Mouse (Mus musculus) liver, adult 2 months (tissue): ENCODE data around the gene Cyth2. TPM values are rescaled to one million over a fixed set of nuclear protein-coding genes. Genes with fewer than 3 reads are reported as not detected.

ENCODE experiments used
- DNase-seq: peaks from one replicate; pipeline ENCODE4 v3.0.0-alpha.2; 2011; ENCODE audit warnings: low read depth, low spot score; ENCODE audit errors: extremely low read depth
- H3K27ac ChIP-seq: fragments of 200-500 bp; replicated peaks from 2 replicates; pipeline ENCODE4 v1.5.1; 2012; ENCODE audit warnings: low read depth, mild to moderate bottlenecking, control low read depth, inconsistent platforms, low read length; ENCODE audit not compliant: insufficient read depth
- H3K27me3 ChIP-seq: fragments of 200-500 bp; 2 replicates; pipeline ENCODE4 v1.6.1; 2012; ENCODE audit warnings: mild to moderate bottlenecking, moderate library complexity, low read length, inconsistent platforms; ENCODE audit not compliant: control insufficient read depth, insufficient read depth
- H3K36me3 ChIP-seq: fragments of 200-500 bp; 2 replicates; pipeline ENCODE4 v1.6.1; 2012; ENCODE audit warnings: low read length, inconsistent platforms; ENCODE audit not compliant: control insufficient read depth, insufficient read depth
- H3K4me1 ChIP-seq: fragments of 200-500 bp; 2 replicates; pipeline ENCODE4 v1.6.1; 2011; ENCODE audit warnings: low read length; ENCODE audit not compliant: control insufficient read depth, insufficient read depth
- H3K4me3 ChIP-seq: fragments of 200-500 bp; 2 replicates; pipeline ENCODE4 v1.5.1; 2011; ENCODE audit warnings: low read depth, mild to moderate bottlenecking, control low read depth, low read length, moderate library complexity; ENCODE audit not compliant: insufficient read depth
- H3K79me2 ChIP-seq: fragments of 200-500 bp; 2 replicates; pipeline ENCODE4 v1.6.1; 2012; ENCODE audit warnings: inconsistent platforms, mild to moderate bottlenecking, low read length, moderate library complexity; ENCODE audit not compliant: control insufficient read depth, insufficient read depth
- H3K9ac ChIP-seq: fragments of 200-500 bp; 2 replicates; pipeline ENCODE4 v1.6.1; 2012; ENCODE audit warnings: low read depth, mild to moderate bottlenecking, control low read depth, inconsistent platforms, low read length
- CTCF ChIP-seq: fragments of 200-500 bp; IDR thresholded peaks from 2 replicates; pipeline ENCODE4 v1.5.1; 2011; ENCODE audit warnings: low read depth, low read length, control low read depth
- POLR2A ChIP-seq: fragments of 200-500 bp; IDR thresholded peaks from 2 replicates; pipeline ENCODE4 v1.6.1; 2011; ENCODE audit warnings: low read length, control low read depth; ENCODE audit not compliant: insufficient read depth; ENCODE audit errors: extremely low read depth
- WGBS: fragments of 180-500 bp; shearing (Covaris S2); methylation state at CpG from one replicate; pipeline ENCODE4 v1.1.7; 2018; 5-methylcytosine and 5-hydroxymethylcytosine counted together
- polyA plus RNA-seq: library from polyadenylated mRNA; depleted of rRNA; stranded (reverse); fragments of >200 nt; gene quantifications from 2 replicates; pipeline ENCODE4 v1.2.3, GENCODE M21; 2012
- total RNA-seq: library from RNA; depleted of rRNA; stranded (reverse); fragments of >200 nt; gene quantifications from 2 replicates; pipeline ENCODE4 v1.2.3, GENCODE M21; 2014

The Cyth2 gene
- total and polyA plus RNA-seq, 2 experiments = 14.2 to 20.9 TPM

DNA sequence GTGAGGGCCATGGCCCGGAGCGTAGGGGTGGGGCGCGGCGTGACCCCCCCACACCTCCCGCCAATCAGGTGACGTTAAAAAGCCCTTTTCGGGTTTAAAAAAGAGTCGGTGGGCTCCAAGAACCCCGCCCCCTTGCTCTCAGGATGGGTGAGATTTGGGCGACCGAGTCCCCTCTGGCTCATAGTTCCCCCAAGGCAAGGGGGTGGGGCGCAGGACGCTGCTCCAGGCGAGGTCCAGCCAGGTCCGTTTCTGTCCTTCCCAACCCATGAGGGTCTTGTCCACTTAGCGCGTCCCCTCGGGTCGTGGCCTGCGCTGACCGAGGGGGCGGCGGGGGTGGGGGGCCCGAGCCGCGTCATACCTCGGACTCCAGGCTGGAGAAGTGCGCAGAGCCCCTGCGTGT lies 18.0 kb upstream of the Cyth2 start:
- H3K9ac ChIP-seq = no peak overlapping the region
- H3K36me3 ChIP-seq = no peaks in the 10 kb centered on the region; the same call in 1 of the 2 replicates
- H3K4me1 ChIP-seq = peaks cover 6% of the 10 kb centered on the region; the same call in 1 of the 2 replicates
- no peak overlapping the region for H3K27ac ChIP-seq
- no peaks in the 10 kb centered on the region; the same call in 1 of the 2 replicates for H3K79me2 ChIP-seq
- H3K4me3 ChIP-seq = no peak overlapping the region
- peaks cover 22% of the 10 kb centered on the region for H3K27me3 ChIP-seq
- no peak for DNase-seq
- TF ChIP-seq CTCF (no peak), POLR2A (no peak)
- 11% methylated on average over 29 of the region's 30 CpGs for WGBS

GRCm38 (mm10) chr7:45831128-45831525 lies 16.7 kb upstream of the Cyth2 start:
- no peaks in the 10 kb centered on the region; the same call in 1 of the 2 replicates for H3K36me3 ChIP-seq
- H3K4me3 ChIP-seq = no peak overlapping the region
- no peak overlapping the region for H3K9ac ChIP-seq
- TF ChIP-seq POLR2A (no peak), CTCF (no peak)
- peaks cover 22% of the 10 kb centered on the region for H3K27me3 ChIP-seq
- no peak overlapping the region for H3K27ac ChIP-seq
- H3K4me1 ChIP-seq = peaks cover 6% of the 10 kb centered on the region; the same call in 1 of the 2 replicates
- no peak for DNase-seq
- WGBS = 23% methylated on average over 5 of the region's 5 CpGs
- H3K79me2 ChIP-seq = no peaks in the 10 kb centered on the region; the same call in 1 of the 2 replicates

GRCm38 (mm10) chr7:45830427-45831127 lies 16.2 kb upstream of the Cyth2 start, which contains the start of gene Grwd1:
Grwd1 (minus strand) TSS chr7:45830944.
- Histone ChIP-seq H3K9ac (peak within 1 kb of the TSS; percentile 63), H3K4me1 (peaks cover 6% of the 10 kb centered on the region; the same call in 1 of the 2 replicates), H3K79me2 (no peaks in the 10 kb centered on the region; the same call in 1 of the 2 replicates), H3K36me3 (no peaks in the 10 kb centered on the region; the same call in 1 of the 2 replicates), H3K27ac (0 out of 2 replicates have a peak within 1 kb of the TSS, but pooled peaks have one; percentile 43), H3K27me3 (peaks cover 22% of the 10 kb centered on the region), H3K4me3 (peak within 1 kb of the TSS; percentile 74)
- peak; percentile 84 for DNase-seq
- under 1% methylated on average over 35 of the region's 35 CpGs for WGBS
- TF ChIP-seq POLR2A (no peak), CTCF (no peak)

- Histone ChIP-seq H3K27me3 (no peaks in the 10 kb centered on the region), H3K9ac (no peak overlapping the region), H3K36me3 (peaks cover 6% of the 10 kb centered on the region), H3K27ac (no peak overlapping the region), H3K4me3 (no peak overlapping the region), H3K4me1 (peaks cover 6% of the 10 kb centered on the region; the same call in 1 of the 2 replicates), H3K79me2 (no peaks in the 10 kb centered on the region; the same call in 1 of the 2 replicates)
- no peak for TF ChIP-seq CTCF
- TF ChIP-seq POLR2A = no peak
- 79% methylated on average over 7 of the region's 7 CpGs for WGBS
- no peak for DNase-seq
These were observed 12.2 kb upstream of the Cyth2 start for GRCm38 (mm10) chr7:45826631-45827030.

DNA sequence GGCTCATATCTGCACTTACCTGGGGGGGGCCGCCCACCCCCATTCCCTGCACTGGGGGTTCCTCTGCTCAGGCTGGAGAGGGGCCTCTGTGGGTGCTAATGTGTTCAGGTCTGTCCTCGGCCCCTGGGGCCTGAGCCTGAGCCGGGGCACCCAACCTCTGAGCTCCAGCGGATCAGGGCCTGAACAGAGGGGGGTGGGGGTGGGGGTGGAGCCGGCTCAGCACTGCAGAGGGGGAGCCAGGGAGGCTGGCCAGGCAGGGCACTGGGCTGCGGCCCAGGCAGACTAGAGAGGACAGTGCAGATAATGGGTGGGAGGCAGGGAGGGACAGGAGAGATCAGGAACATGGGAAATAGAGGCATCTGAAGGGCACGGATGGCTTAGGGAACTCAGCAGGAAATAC lies 10.2 kb upstream of the Cyth2 start, which contains the start of gene Kcnj14:
TSS of gene Kcnj14 (minus strand) at position 185 of the 400 bp plus-strand sequence.
- no peak within 1 kb of the TSS for H3K27ac ChIP-seq

GRCm38 (mm10) chr7:45820913-45821312 lies 6.5 kb upstream of the Cyth2 start:
- H3K79me2 ChIP-seq = no peaks in the 10 kb centered on the region
- no peaks in the 10 kb centered on the region for H3K27me3 ChIP-seq
- DNase-seq = no peak
- no peak overlapping the region for H3K27ac ChIP-seq
- H3K9ac ChIP-seq = no peak overlapping the region
- TF ChIP-seq POLR2A = no peak
- TF ChIP-seq CTCF = no peak
- peaks cover 6% of the 10 kb centered on the region; the same call in 1 of the 2 replicates for H3K36me3 ChIP-seq
- H3K4me3 ChIP-seq = no peak overlapping the region
- no peaks in the 10 kb centered on the region for H3K4me1 ChIP-seq

More for the DNA sequence above, 10.2 kb upstream of the Cyth2 start, which contains the start of gene Kcnj14:
- H3K27me3 ChIP-seq = no peaks in the 10 kb centered on the region
- no peak within 1 kb of the TSS for H3K9ac ChIP-seq
- H3K79me2 ChIP-seq = no peaks in the 10 kb centered on the region
- TF ChIP-seq CTCF (no peak), POLR2A (no peak)
- 73% methylated on average over 7 of the region's 7 CpGs for WGBS
- peaks cover 6% of the 10 kb centered on the region for H3K36me3 ChIP-seq
- H3K4me1 ChIP-seq = no peaks in the 10 kb centered on the region
- DNase-seq = no peak
- H3K4me3 ChIP-seq = no peak within 1 kb of the TSS
